Mouse (Mus musculus) layer of hippocampus, adult 11-12 months (tissue): ENCODE data around the gene Fasl.

Experiments
- DNase-seq: peaks from one replicate; pipeline ENCODE4 v3.0.0; 2022; ENCODE audit warnings: low spot score

The Fasl gene

DNA sequence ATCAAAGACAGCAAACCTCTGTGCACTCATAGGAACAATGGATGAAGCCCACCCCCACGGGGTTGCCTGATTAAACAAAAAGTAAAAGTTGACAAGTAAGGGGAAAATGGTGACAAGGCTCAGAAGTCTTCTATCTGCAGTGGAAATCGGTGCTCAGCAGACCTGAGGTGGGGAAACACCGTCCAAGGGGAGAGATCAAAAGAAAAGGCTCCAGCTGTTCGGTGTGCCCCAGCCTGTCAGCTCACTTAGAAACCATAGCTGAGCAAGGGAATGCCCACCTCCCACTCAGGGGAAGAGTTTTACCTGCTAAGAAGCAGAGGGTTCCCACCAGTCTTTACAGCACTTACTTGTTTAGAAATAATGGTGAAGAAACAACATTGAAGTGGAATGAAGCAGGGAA lies 26.7 kb downstream of the Fasl start:
- no peak for DNase-seq

DNA sequence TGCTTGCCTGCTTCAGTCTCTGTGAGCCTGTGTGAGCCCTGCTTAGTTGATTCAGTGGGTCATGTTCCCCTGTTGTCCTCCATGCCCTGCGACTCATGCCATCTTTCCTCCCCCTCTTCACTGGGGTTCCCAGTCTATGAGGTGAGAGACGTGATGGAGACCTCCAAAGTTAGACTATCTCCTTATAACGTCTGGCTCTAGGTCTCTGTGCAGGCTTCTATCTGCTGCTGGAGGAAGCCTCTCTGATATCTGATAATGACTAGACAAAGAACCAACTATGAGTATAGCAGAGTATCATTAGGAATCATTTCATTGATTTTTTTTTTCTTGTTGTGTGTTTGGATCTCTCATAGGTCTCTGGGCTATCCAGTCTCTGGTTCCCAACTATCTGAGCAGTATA lies 31.7 kb downstream of the Fasl start:
- no peak for DNase-seq

DNA sequence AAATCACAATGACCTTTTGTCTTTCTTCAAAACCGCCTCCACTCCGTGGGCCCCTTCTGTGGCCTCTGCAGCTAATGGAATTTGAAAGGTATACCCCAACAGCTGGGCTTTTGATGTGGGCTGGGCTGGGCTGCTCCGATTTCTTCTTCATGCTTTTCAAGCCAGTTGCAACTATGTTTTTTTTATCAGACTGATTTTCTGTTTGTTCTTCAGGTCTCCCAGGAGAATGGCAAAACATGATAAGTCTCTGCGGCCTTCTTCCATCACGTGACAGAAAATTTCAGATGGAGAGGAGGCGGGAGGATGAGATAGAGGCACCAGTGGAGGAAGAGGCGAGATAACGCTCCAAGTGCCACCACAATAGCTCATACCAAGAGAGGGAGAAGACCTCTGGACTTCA lies 37.0 kb downstream of the Fasl start:
- DNase-seq, result no peak

DNA sequence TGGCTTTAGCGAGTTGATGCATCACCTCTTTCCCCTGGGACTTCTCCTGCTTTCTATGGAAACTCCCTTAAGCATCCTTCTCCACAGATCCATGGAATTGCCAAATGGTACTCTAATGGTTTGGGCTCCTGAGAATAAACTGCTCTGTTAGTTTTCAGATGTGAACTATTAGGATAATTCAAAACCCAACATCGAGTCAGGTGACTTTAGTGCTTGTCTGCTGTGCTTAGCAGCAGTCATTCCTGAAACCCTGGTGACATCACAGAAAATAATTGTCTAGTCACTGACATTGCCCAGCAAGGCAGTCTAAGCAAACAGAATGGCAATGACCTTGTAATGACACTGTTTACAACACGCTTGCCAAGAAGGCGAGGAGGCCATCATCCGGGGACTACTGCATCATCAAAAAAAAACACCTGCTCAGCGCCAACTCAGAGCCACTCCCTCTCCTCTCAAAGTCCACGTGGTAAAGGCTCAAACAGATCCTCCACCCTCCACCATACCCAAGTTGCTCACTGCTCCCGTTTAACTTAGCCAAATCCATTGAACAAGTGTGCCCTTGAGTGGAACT lies 37.7 kb downstream of the Fasl start:
- no peak for DNase-seq

DNA sequence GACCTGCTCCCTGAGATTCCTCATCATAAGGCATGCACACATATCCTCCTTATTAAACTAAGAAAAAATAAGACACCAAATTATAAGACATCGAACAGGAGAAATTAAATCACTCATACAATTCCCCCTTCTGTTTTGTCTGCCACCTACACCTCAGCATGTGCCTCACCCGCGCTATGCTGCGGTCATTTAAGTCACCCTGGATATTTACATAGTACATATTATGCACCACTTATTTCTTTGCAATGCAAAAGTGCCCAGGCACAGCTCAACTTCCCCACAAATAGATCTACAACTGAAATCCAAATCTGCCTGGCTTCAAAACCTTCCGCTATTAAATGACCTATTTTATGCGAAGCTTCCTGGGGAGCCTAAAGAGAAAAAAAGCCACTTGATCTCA lies 39.6 kb downstream of the Fasl start:
- DNase-seq, result no peak

DNA sequence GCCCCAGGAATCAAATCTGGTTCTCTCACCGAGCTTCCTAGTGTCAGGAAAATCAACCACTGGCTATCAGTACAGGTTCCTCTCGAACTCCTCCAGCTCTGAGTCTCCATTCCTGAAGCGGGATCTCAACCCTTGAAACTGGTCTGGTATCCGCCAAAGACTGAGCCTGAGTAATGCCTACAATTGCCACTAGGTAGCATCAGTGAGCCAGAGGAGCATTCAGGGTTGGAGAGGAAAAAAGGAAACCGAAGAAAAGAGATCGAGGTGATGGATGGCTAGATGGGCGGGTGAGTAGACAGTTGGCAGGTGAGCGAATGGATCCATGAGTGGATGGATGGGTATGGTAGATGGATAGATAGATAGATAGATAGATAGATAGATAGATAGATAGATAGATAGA lies 40.2 kb downstream of the Fasl start:
- peak; percentile 55 for DNase-seq

DNA sequence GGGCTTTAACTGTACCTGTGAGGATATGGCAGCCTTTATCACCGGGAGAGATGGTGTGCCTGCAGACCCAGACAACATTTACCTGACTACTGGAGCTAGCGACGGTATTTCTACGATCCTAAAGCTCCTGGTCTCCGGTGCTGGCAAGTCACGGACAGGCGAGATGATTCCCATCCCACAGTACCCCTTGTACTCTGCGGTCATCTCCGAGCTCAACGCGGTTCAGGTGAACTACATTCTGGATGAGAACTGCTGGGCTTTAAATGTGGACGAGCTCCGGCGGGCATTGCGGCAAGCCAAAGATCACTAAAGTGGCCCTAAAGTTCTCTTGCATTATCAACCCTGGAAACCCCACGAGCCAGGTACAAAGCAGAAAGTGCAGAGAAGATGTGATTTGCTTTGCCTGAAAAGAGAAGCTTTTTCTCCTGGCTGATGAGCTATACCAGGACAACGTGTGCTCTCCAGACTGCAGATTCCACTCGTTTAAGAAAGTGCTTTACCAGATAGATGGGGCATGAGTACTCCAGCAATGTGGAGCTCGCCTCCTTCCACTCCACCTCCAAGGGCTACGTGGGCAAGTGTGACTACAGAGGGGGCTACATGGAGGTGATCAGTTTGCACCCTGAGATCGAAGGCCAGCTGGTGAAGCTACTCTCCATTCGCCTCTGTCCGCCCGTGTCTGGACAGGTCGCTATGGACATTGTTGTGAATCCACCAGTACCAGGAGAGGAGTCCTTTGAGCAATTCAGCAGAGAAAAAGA lies 41.6 kb downstream of the Fasl start:
- DNase-seq, result no peak

DNA sequence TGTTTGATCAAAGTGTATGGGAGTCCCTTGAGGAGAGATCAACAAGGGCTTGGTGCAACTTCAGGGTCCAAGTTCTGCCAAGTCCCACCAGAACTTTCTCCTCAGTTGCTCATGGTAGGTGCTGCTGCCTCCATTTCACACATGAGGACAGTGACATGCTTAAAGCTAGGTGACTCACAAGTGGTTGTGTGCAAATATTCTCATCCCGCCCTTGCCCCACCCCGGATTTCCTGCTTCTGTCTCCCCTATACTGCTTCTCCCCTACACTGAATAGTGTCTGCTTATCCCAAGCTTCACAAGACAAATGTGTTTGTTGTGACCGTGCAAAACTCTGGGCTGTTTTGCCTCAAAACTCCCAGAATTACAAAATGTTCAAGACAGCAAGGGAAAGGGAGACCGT lies 43.4 kb downstream of the Fasl start:
- DNase-seq, result no peak

DNA sequence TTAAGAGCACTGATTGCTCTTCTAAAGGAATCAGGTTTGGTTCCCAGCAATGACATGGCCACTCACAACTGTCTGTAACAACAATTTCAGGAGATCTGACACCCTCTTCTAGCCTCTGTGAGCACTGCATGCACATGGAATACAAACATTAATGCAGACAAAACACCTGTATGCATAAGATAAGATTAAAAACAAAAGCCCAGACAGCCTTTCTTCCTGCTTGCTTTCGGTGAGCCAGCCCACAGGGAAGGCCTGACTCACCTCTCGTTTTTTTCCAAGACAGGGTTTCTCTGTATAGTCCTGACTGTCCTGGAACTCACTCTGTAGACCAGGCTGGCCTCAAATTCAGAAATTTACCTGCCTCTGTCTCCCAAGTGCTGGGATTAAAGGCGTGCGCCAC lies 44.1 kb downstream of the Fasl start:
- no peak for DNase-seq

DNA sequence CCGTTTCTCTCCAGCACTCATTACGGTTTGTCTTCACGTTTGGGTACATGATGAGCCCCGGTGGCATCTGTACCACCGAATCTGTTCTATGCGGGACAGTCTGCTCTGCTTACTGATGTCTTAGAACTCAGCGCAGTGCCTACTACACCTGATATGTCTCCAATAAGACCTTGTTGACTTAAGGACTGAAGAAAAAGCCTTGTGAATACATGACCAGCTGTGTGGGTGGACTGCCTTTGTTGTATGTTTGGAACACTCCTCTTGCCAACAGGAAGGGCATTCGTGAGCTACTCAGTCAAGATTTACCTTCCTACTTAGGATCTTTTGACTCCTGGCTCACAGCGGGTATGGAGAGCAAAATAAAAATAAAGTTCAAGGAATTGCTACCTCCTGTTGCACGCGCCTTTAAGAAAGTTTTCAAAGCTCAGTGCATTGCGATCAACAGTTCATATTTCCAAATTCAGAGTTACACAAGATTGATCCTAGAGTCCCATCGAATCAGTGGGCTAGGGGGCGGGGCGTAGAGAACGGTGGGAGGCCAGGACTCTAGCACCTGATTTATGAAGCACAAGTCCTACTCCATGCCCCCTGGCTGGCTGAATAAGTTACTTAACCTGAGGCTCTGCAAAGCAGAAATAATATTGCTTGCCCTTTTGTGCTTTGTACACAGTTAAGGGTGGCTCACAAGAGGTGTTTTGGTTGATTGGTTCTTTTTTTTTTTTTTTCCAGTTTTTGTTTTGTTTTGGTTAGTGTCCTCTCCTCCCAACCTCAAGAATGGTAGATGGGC lies 45.6 kb downstream of the Fasl start:
- no peak for DNase-seq

DNA sequence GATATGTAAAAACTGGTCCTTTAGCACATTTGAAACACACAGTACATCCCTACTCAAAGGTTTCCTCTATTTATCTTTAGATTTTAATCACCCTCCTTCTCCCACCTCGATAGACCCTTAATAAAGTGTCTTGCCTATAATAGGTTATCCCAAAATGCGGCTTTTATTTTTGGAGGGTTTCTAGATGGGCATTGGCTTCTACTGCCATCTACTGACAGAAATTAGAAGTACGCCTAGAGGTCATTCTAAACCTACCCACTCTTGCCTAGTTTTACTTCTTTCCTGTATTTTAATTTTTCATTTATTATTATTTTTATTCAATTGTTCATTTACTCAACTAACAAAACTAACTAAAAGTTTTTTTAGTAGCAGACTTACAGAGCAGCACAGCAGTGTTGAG lies 51.4 kb downstream of the Fasl start:
- peak; percentile 13 for DNase-seq

DNA sequence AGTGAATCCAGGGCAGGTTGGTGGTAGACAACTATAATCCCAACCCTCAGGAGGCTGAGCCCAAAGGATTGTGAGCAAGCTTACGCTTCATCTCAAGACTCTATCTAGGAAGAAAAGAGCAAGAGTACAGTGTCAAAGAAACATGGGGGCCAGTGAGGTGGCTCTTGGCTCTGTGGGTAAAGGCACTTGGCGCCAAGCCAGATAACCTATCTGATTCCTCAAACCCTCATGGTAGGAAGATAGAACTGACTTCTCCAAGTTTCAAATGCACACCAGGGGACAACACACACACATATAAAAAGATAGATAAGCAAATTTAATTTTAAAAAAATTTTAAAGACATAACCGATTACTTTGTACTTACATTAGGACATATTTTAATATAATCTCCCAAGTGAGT lies 52.0 kb downstream of the Fasl start:
- DNase-seq, result no peak

DNA sequence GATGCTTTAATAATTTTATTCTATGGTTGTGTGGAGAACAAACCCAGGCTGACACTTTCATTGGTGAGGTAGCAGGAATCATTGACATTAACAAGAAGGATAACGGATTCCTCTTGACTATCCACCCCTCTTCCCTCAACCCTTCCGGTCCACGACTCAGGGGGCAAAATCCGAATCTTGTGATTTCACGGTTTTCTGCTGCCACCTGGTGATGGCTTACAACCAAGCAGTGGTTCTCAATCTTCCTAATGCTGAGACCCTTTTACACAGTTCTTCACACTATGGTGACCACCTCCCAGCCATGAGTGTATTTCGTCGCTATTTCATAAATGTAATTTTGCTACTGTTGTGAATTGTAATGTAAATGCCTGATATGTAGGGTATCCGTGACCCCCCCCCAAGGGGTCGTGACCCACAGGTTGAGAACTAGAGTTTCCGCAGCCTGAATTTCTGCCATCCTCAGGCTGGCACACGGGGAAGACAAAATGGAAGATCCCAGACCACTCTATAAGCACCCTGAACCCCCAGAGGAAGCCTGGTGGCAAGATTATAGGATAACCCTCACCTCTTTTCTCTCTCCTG lies 52.7 kb downstream of the Fasl start:
- DNase-seq, result no peak

DNA sequence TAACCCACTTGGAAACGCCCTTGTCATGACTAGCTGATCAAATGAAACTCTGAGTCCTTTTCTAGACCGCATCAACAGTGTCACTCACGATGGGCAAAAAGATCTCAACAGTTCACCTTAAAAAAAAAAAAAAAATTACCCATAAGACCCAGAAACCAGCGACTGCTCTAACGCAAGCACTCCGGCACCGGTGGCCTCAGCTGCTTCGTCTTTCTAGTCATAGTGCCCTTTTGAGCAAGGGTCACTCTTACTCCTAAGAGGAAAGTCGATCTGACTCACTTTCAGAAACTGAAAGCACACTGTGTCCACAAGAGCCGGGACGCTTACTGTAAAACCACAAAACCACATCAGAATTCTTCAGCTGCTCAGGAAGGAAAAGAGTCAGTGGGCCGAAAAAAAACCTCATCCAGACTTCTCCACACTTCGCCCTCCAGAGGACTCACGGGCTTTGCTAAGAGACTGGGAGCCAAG lies 53.5 kb downstream of the Fasl start:
- DNase-seq, result no peak

DNA sequence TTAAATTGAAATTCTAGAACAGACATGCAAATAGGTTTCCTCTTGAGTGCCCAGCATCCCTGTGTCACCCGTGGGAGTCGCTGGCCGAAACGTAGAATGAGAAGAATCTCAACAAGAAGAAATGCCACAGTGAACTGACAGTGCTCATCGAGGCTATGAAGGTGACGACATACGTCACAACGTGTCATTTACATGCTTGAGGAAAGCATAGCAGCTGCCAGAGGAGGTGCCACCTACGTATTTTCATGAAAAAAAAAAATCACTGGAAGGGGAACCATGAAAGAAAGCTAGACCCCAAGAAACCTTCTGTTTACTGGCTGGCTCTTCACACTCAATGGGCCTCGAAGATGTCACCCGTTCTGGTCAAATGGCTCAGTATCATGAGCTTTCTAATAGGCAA lies 54.0 kb downstream of the Fasl start:
- no peak for DNase-seq
